Mouse (Mus musculus): ENCODE measurements around the gene Stard3.

Gene Stard3

DNA sequence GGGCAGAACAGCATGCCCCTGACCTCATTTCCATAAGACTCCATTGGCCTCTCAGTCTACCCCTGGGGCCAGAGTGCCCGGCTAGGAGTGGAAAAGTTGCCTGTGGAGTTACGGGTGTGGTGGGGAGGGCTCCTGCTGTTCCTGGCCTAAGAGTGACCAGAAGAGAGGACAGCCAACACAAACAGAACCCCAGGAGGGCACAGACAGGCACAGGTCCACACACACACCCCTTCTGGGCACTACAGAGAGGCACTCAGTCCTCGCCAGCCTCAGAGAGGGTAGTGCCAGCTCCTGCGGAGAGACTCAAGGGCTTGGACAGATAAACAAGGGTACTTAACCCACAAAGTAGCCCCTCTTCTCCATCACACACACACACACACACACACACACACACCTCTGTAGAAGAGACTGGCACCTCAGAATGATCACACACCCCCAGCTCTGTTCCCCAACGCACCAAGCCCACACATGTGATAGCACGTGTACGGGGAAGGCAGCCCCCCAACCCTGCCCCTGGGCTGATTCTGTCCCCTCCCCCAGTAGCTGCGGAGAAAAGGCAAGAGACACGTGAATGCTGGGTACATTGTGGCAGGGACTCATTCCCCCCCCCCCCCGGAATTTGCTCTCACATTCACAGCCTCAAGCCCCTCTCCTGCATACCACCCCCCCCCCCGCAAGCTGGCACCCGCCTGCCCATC lies 10.6 kb upstream of the Stard3 start:
- DNase-seq (ENCODE audit: low spot score in 2 of 2) = no peak

DNA sequence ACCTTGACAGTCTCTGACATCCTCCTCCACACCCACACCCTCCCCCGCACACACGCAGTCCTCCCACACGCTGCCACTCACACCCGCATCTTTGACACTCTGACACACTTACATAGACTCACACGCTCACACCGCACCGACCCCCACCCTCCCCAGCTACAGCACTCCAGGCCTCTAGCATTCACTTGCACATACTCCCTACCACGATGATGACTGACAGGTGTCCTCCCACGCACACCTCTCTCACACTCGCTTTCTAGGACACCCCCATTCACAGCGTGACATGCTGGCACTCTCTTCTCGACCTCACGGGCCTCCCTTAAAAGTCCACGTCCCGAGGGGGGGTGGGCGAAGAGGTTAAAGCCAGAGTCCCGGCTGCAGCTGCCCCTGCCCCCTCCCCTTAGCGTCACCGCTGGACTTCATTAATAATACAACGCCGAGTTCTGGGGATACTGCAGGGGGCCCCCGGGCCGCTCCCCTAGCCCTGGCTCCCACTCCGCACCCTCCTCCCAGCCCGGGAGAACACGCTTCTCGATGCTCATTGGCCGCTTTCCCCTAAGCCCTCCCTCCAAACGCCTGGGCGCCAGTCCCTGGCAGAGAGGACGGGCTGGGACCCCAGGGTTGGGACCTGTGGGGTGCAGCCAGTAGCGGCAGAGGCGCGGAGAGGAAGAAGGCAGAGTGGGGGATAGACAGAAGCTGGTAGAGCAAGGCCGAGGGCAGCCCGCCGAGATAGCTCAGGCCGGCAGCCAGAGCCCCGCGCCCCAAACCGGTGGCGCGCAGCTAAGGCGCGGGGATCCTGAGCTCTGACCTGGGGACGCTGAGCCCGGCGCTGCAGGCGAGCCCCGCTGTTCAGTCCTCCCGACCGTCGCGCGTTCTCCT lies 9.8 kb upstream of the Stard3 start, which contains the start of gene Ppp1r1b:
Gene Ppp1r1b, plus strand, starts transcription at position 322 of the 879 bp plus-strand sequence.
- DNase-seq (ENCODE audit: low spot score in 2 of 2) = no peak

- no peak for DNase-seq (ENCODE audit: low spot score in 2 of 2)
These were observed 8.9 kb upstream of the Stard3 start for GRCm38 (mm10) chr11:98349308-98349707.

GRCm38 (mm10) chr11:98352272-98352990 lies 5.7 kb upstream of the Stard3 start:
- DNase-seq (ENCODE audit: low spot score in 2 of 2) = no peak

- no peak for DNase-seq (ENCODE audit: low spot score in 2 of 2)
These were observed 4.4 kb upstream of the Stard3 start for GRCm38 (mm10) chr11:98353651-98354211.

DNA sequence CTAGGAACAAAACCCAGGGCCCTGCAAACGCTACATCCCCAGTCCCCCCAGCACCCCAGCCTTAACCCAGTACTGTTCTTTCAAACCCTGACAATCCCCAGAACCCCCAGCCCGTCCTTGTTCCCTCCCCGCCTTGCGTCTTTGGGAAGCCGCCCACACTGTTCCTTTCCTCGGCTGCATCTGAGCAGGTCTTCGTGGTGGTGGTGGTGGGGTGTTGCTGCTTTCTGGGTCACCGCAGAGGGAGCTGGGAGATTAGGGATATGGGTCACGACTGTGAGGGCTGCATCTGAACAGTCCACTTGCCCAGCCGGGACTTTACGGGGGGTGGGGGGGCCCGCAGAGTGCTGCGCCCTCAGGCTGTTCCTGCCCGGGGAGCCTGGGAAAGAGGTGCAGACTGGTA lies 3.7 kb upstream of the Stard3 start:
- no peak for DNase-seq (ENCODE audit: low spot score in 2 of 2)

GRCm38 (mm10) chr11:98355732-98356299 lies 2.4 kb upstream of the Stard3 start:
- DNase-seq (ENCODE audit: low spot score in 2 of 2) = peak; percentile 35 to 46

GRCm38 (mm10) chr11:98356625-98357394 lies 1.4 kb upstream of the Stard3 start:
- DNase-seq (ENCODE audit: low spot score in 2 of 2) = no peak

GRCm38 (mm10) chr11:98357396-98358160 lies 590 bp upstream of the Stard3 start:
- no peak for DNase-seq (ENCODE audit: low spot score in 2 of 2)

- DNase-seq (ENCODE audit: low spot score in 2 of 2) = no peak
These were observed 2.8 kb downstream of the Stard3 start for GRCm38 (mm10) chr11:98360866-98361521.

- DNase-seq (ENCODE audit: low spot score in 2 of 2) = no peak
These were observed 5.6 kb downstream of the Stard3 start for GRCm38 (mm10) chr11:98363817-98364216.

- DNase-seq (ENCODE audit: low spot score in 2 of 2) = no peak
These were observed 6.2 kb downstream of the Stard3 start for GRCm38 (mm10) chr11:98364410-98364809.

DNA sequence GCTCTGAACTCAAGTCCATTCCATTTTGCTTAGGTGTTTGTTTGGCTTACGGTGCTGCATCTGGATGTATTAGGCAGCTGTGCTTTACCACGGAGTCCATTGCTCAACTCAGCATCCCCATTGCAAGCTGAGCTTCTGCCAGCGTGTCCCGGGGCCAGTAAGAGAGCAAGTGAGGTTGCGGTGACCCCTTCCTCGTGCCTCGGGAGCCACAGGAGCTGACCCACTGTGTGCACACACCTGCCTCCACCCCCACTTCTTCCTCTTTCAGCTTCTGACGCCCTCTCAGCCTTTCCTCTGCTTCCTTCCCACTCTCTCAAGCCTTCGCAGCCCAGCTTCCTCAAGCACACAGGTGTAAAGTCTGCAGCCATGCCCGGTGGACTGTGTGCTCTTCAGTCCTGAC lies 8.1 kb downstream of the Stard3 start:
- DNase-seq (ENCODE audit: low spot score in 2 of 2) = peak; percentile 25 to 30

DNA sequence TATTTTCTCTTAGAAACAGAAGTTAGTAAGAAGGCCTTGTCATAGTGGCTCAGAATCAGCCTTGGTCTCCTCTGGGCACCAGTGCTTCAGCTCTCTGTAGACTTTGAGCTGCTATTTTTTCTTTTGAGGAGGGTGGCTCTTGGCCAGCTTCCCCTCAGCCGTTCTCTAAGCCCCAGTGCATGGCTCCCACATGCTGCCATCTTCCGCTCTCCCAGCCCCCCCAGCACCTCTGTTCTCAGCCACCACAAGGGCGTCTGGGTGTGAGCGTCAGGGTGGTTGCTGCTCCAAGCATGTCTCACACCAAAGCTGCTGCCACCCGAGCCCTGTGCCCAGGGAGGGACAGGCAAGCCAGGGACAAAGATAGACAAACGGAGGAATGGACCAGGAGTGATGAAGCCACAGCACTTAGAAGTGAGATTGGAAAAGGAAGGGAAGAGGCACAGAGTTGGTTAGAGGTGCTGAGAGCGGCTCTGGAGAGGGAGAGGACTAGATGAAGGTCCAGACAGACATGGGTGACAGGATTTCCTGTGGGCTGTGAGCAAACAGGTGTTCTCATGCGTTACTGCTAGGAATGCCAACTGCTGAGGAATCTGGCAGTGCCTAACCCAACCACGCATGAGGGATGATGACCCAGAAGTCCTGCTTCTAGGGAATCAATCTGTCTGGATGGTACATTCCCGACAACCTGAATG lies 9.1 kb downstream of the Stard3 start:
- DNase-seq (ENCODE audit: low spot score in 2 of 2) = no peak

- DNase-seq (ENCODE audit: low spot score in 2 of 2) = no peak
These were observed 9.7 kb downstream of the Stard3 start for GRCm38 (mm10) chr11:98367863-98368186.

DNA sequence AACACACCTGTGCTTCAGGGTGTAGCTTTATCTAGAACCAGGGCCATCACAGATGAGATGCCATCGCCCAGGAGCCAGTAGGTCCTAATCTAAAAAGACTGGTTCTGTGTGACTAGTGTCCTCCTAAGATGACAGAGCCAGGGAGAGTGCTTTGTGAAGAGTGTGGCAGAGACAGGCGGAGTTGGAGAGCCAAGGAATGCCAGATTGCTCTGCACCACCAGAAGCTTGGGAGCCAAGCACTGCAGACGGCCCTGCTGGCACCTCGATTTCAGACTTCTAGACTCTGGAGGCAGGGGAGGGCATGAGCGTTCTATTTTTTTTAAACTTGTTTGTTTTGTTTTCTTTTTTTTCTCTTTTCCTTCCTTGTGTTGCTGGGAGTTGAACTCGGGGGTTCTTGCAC lies 11.2 kb downstream of the Stard3 start:
- DNase-seq (ENCODE audit: low spot score in 2 of 2) = no peak

GRCm38 (mm10) chr11:98370588-98370987 lies 12.4 kb downstream of the Stard3 start:
- no peak for DNase-seq (ENCODE audit: low spot score in 2 of 2)

- no peak for DNase-seq (ENCODE audit: low spot score in 2 of 2)
These were observed 13.5 kb downstream of the Stard3 start for GRCm38 (mm10) chr11:98371556-98372240.

Measured in spleen, postnatal 36 days (tissue).